Mouse (Mus musculus) small intestine, adult 2 months (tissue): ENCODE data around the gene Gm20388.

ENCODE experiments used
- CTCF ChIP-seq: fragments of 200-500 bp; IDR thresholded peaks from 2 replicates; pipeline ENCODE4 v1.5.1; 2012; ENCODE audit warnings: low read depth, mild to moderate bottlenecking, control low read depth, inconsistent platforms, low read length, moderate library complexity, mixed read lengths; ENCODE audit not compliant: insufficient replicate concordance, insufficient read length; ENCODE audit errors: extremely low read depth
- POLR2A ChIP-seq: fragments of 200-500 bp; IDR thresholded peaks from 2 replicates; pipeline ENCODE4 v1.6.1; 2012; ENCODE audit warnings: low read depth, mild to moderate bottlenecking, control low read depth, inconsistent platforms, low read length, moderate library complexity

- TF ChIP-seq POLR2A (no peak), CTCF (no peak)
Measured at GRCm38 (mm10) chr8:120423576-120423975, 512.9 kb downstream of the Gm20388 start.
